Mouse (Mus musculus) neural tube, embryonic 15.5 days (tissue): ENCODE measurements around the gene Dgkd. TPM values are rescaled to one million over a fixed set of nuclear protein-coding genes. Genes with fewer than 3 reads are reported as not detected.

ENCODE experiments used
- ATAC-seq: fragments of 200-750 bp; cut with Nextera tagmentation; 2 replicates; pipeline ENCODE4 v1.8.0; 2017; ENCODE audit warnings: mild to moderate bottlenecking, moderate TSS enrichment, moderate library complexity; ENCODE audit not compliant: low FRiP score
- H3K27ac ChIP-seq: fragments of 300-500 bp; sonication (generic); replicated peaks from 2 replicates; pipeline ENCODE4 v1.5.1; 2015; ENCODE audit warnings: mild to moderate bottlenecking, inconsistent platforms
- H3K27me3 ChIP-seq: fragments of 300-500 bp; sonication (generic); replicated peaks from 2 replicates; pipeline ENCODE4 v1.6.1; 2015; ENCODE audit warnings: inconsistent platforms
- H3K36me3 ChIP-seq: fragments of 300-500 bp; sonication (generic); 2 replicates; pipeline ENCODE4 v1.6.1; 2015; ENCODE audit warnings: inconsistent platforms
- H3K4me1 ChIP-seq: fragments of 300-500 bp; sonication (generic); 2 replicates; pipeline ENCODE4 v1.6.1; 2015; ENCODE audit warnings: inconsistent platforms
- H3K4me2 ChIP-seq: fragments of 300-500 bp; sonication (generic); 2 replicates; pipeline ENCODE4 v1.6.1; 2015; ENCODE audit warnings: inconsistent platforms, mild to moderate bottlenecking, moderate library complexity
- H3K4me3 ChIP-seq: fragments of 300-500 bp; sonication (generic); replicated peaks from 2 replicates; pipeline ENCODE4 v1.5.1; 2015; ENCODE audit warnings: mild to moderate bottlenecking, inconsistent platforms
- H3K9ac ChIP-seq: fragments of 300-500 bp; sonication (generic); replicated peaks from 2 replicates; pipeline ENCODE4 v1.6.1; 2015; ENCODE audit warnings: mild to moderate bottlenecking, inconsistent platforms
- H3K9me3 ChIP-seq: fragments of 300-500 bp; sonication (generic); replicated peaks from 2 replicates; pipeline ENCODE4 v1.6.1; 2016; ENCODE audit warnings: inconsistent platforms
- WGBS: fragments of 180-500 bp; shearing (Covaris S2); methylation state at CpG from one replicate; pipeline ENCODE4 v1.1.7; 2015; ENCODE audit warnings: mixed read lengths; 5-methylcytosine and 5-hydroxymethylcytosine counted together
- polyA plus RNA-seq: library from polyadenylated mRNA; unstranded; fragments of >200 nt; fragmentation: Nextera tagmentation; extraction: Ambion mirVana; gene quantifications from 2 replicates; pipeline ENCODE4 v1.2.1, GENCODE M21; 2015

Dgkd gene
- polyA plus RNA-seq, 1 experiment from 2014 or later: 45.4 TPM

DNA sequence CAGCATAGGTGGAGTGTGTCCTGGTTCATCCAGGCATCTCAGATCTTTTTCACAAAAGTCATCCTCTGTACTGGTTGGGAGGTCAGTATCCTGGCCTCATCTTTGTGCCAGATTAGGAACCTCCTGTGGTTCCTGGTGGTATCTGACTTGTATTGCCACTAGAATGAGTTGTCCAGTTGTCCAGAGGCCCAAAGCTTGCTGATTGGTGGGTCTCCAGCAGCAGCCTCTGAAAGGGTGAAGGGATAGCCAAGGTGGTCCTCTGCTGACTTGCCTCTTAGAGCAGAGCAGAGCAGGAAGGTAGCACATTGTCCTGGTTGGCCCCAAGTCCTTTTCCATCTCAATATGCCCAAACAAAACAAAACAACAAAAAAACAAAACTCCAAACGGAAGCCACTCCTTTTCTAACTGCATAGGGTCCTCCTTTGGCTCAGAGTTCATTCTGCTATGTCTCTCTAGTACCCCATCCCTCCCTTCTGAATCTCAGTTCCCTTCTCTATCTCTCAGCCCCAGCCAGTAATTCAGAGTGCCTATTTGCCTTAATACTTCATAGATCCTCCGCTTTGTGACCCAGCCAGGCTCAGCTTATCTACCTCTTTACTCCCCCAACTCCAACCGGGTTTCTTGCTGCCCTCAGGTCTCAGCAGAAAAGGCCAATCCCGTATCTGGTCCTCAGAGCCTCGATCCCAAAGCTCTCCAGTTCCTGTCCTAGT is 851 bp upstream of the Dgkd start:
- WGBS: 63% methylated on average over 5 of the region's 5 CpGs
- H3K9me3 ChIP-seq: no peaks in the 10 kb centered on the region
- H3K4me1 ChIP-seq: peaks cover 33% of the 10 kb centered on the region
- H3K4me2 ChIP-seq: peak overlapping the region; percentile 91
- H3K4me3 ChIP-seq: peak overlapping the region; percentile 95
- H3K9ac ChIP-seq: no peak overlapping the region
- no peaks in the 10 kb centered on the region for H3K36me3 ChIP-seq
- no peak overlapping the region for H3K27ac ChIP-seq
- H3K27me3 ChIP-seq: no peaks in the 10 kb centered on the region
- no peak for ATAC-seq

DNA sequence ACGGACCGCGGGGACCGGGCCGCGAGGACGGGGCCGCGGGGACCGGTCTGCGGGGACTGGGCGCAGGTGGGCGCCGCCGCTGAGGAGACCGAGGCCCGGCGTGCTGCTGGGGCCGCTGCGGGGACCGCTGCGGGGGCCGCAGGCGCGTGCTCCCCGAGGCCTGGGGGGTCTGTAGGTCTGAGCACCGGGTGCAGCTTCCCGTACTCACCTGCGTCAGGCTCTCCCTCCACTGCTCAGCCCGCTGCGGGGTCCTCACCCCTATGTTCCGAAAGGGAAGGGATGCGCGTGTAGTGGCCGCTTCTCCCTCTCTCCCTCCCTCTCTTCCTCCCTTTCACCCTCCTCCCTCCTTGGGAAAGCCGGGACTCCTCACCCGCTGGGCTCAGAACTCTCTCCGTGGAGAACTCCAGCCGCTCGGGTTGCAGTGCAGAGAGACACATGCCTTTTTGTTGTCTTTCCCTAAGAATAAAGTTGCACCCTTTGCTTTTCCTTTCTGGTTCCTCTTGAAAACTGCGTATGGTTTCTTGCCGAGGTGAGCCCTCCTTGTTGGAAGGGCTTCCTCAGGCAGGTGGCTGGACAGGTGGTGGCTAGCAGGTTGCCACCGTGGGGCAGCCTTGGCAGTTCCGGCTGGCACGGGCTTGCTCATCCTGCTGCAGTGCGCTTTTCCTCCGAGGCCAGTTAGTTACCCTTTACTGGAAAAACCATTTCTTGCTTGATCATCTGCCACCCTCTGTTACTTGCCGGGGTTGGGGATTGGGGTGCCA is 694 bp downstream of the Dgkd start:
- peaks cover 22% of the 10 kb centered on the region for H3K4me1 ChIP-seq
- WGBS: under 1% methylated on average over 37 of the region's 48 CpGs
- peak overlapping the region; percentile 93 for H3K9ac ChIP-seq
- peak overlapping the region; percentile 83 for H3K27ac ChIP-seq
- H3K4me3 ChIP-seq: peak overlapping the region; percentile 95
- H3K27me3 ChIP-seq: no peaks in the 10 kb centered on the region
- peak overlapping the region; percentile 91 for H3K4me2 ChIP-seq
- ATAC-seq: peak; percentile 66
- H3K36me3 ChIP-seq: no peaks in the 10 kb centered on the region
- no peaks in the 10 kb centered on the region for H3K9me3 ChIP-seq

GRCm38 (mm10) chr1:87854411-87854810 is 1.3 kb downstream of the Dgkd start:
- H3K4me3 ChIP-seq: peak overlapping the region; percentile 95
- H3K4me1 ChIP-seq: peaks cover 22% of the 10 kb centered on the region
- WGBS: 7% methylated on average over 6 of the region's 6 CpGs
- H3K9ac ChIP-seq: peak overlapping the region; percentile 93
- H3K27me3 ChIP-seq: no peaks in the 10 kb centered on the region
- peak overlapping the region; percentile 83 for H3K27ac ChIP-seq
- no peak for ATAC-seq
- no peaks in the 10 kb centered on the region for H3K9me3 ChIP-seq
- peak overlapping the region; percentile 91 for H3K4me2 ChIP-seq
- H3K36me3 ChIP-seq: no peaks in the 10 kb centered on the region

- H3K4me3 ChIP-seq: peak overlapping the region; percentile 95
- peak overlapping the region; percentile 93; the same call in 1 of the 2 replicates for H3K9ac ChIP-seq
- H3K36me3 ChIP-seq: no peaks in the 10 kb centered on the region
- peaks cover 22% of the 10 kb centered on the region for H3K4me1 ChIP-seq
- peak overlapping the region; percentile 91 for H3K4me2 ChIP-seq
- ATAC-seq: no peak
- no peaks in the 10 kb centered on the region for H3K27me3 ChIP-seq
- H3K27ac ChIP-seq: no peak overlapping the region
- 26% methylated on average over 2 of the region's 2 CpGs for WGBS
- no peaks in the 10 kb centered on the region for H3K9me3 ChIP-seq
Measured at GRCm38 (mm10) chr1:87854851-87855251, 1.8 kb downstream of the Dgkd start.

GRCm38 (mm10) chr1:87855522-87855921 is 2.4 kb downstream of the Dgkd start:
- H3K36me3 ChIP-seq: no peaks in the 10 kb centered on the region
- H3K9me3 ChIP-seq: no peaks in the 10 kb centered on the region
- peak overlapping the region; percentile 91 for H3K4me2 ChIP-seq
- H3K27ac ChIP-seq: no peak overlapping the region
- H3K4me3 ChIP-seq: no peak overlapping the region
- WGBS: 95% methylated on average over 1 of the region's 1 CpGs
- H3K4me1 ChIP-seq: peaks cover 22% of the 10 kb centered on the region
- H3K27me3 ChIP-seq: no peaks in the 10 kb centered on the region
- no peak overlapping the region for H3K9ac ChIP-seq
- no peak for ATAC-seq

DNA sequence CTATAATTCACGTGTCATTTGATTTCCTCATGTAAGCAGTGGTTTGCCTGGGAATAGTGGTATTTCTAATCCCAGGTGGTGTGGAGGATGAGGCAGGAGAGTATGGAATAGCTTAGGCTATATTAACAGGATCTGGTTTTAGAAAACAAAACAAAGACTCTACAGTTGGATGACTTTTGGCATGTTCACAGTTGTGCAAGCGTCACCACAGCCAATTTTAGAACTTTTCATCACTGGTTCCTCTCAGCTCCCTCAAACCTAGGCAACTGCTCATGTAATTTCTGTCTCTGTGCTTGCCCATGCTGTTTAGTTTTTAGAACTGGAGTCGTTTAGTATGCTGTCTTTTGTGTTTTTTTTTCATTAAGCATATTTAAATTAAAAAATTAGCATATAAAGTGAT is 3.7 kb downstream of the Dgkd start:
- Histone ChIP-seq H3K36me3 (no peaks in the 10 kb centered on the region), H3K4me3 (no peak overlapping the region)
- 82% methylated on average over 3 of the region's 3 CpGs for WGBS

GRCm38 (mm10) chr1:87858031-87858430 is 4.9 kb downstream of the Dgkd start:
- Histone ChIP-seq H3K9me3 (no peaks in the 10 kb centered on the region), H3K36me3 (no peaks in the 10 kb centered on the region), H3K27ac (no peak overlapping the region), H3K27me3 (no peaks in the 10 kb centered on the region), H3K4me2 (no peak overlapping the region), H3K9ac (no peak overlapping the region), H3K4me1 (peaks cover 24% of the 10 kb centered on the region), H3K4me3 (no peak overlapping the region)
- 100% methylated on average over 1 of the region's 1 CpGs for WGBS
- no peak for ATAC-seq

More for the DNA sequence above, 3.7 kb downstream of the Dgkd start:
- Histone ChIP-seq H3K4me2 (no peak overlapping the region), H3K27me3 (no peaks in the 10 kb centered on the region), H3K9ac (no peak overlapping the region), H3K4me1 (peaks cover 22% of the 10 kb centered on the region), H3K9me3 (no peaks in the 10 kb centered on the region), H3K27ac (no peak overlapping the region)
- ATAC-seq: no peak

GRCm38 (mm10) chr1:87858529-87858928 is 5.4 kb downstream of the Dgkd start:
- Histone ChIP-seq H3K9me3 (no peaks in the 10 kb centered on the region), H3K9ac (no peak overlapping the region), H3K4me3 (no peak overlapping the region), H3K27ac (no peak overlapping the region), H3K4me2 (no peak overlapping the region), H3K27me3 (no peaks in the 10 kb centered on the region), H3K36me3 (no peaks in the 10 kb centered on the region), H3K4me1 (peaks cover 24% of the 10 kb centered on the region)
- no peak for ATAC-seq
- 93% methylated on average over 2 of the region's 2 CpGs for WGBS

DNA sequence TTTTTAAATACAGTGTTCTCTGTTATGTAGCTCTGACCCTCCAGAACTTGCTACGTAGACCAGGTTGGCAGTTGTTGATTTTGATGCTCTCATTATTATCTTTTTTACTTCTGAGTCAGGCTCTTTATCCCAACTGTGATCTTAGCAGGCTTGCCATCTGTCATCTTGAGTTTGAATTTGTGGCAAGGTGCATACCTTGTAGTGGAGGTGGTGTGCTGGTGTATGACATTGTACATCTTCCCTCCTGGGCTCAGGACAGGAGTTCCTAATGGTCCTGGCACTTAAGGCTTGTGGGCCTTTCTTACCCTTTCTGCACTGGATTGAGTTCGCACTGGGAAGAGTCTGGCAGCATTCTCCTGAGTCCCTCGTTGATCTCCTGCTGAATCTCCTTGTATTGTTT is 10.5 kb downstream of the Dgkd start:
- Histone ChIP-seq H3K4me3 (no peak overlapping the region), H3K4me2 (no peak overlapping the region), H3K36me3 (no peaks in the 10 kb centered on the region), H3K27me3 (no peaks in the 10 kb centered on the region), H3K9ac (no peak overlapping the region), H3K27ac (no peak overlapping the region), H3K9me3 (no peaks in the 10 kb centered on the region), H3K4me1 (0 out of 2 replicates have a peak, but pooled peaks cover 8% of the 10 kb centered on the region)
- 72% methylated on average over 3 of the region's 3 CpGs for WGBS
- ATAC-seq: no peak

DNA sequence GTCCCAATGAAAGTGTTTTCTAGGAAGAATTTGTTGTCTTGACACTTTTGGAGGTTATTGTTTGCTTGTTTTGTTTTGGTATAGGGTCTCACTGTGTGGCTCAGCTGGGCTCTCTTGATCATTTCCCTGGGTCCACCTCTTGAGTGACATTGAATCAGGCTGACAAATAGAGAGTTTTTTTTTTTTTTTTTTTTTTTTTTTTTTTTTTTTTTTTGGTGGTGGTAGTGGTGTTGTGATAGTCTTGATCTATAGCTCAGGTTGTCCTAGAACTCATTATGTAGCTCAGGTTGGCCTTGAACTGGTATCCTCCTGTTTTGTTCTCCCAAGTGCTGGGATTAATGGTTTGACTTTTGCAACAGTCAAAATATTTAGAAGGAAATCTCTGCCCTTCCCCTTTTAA is 11.8 kb downstream of the Dgkd start:
- Histone ChIP-seq H3K27me3 (no peaks in the 10 kb centered on the region), H3K27ac (no peak overlapping the region), H3K4me3 (no peak overlapping the region), H3K9ac (no peak overlapping the region), H3K9me3 (no peaks in the 10 kb centered on the region), H3K36me3 (no peaks in the 10 kb centered on the region), H3K4me1 (0 out of 2 replicates have a peak, but pooled peaks cover 8% of the 10 kb centered on the region), H3K4me2 (no peak overlapping the region)
- no peak for ATAC-seq

- Histone ChIP-seq H3K4me3 (no peak overlapping the region), H3K9ac (no peak overlapping the region), H3K27ac (no peak overlapping the region), H3K36me3 (no peaks in the 10 kb centered on the region), H3K9me3 (no peaks in the 10 kb centered on the region), H3K27me3 (no peaks in the 10 kb centered on the region), H3K4me1 (0 out of 2 replicates have a peak, but pooled peaks cover 9% of the 10 kb centered on the region), H3K4me2 (no peak overlapping the region)
- no peak for ATAC-seq
- 92% methylated on average over 1 of the region's 1 CpGs for WGBS
Measured at GRCm38 (mm10) chr1:87866672-87867071, 13.6 kb downstream of the Dgkd start.

GRCm38 (mm10) chr1:87871546-87871945 is 18.5 kb downstream of the Dgkd start:
- Histone ChIP-seq H3K4me3 (no peak overlapping the region), H3K4me1 (peaks cover 11% of the 10 kb centered on the region), H3K9me3 (no peaks in the 10 kb centered on the region), H3K27ac (no peak overlapping the region), H3K9ac (no peak overlapping the region), H3K27me3 (no peaks in the 10 kb centered on the region), H3K4me2 (no peak overlapping the region), H3K36me3 (no peaks in the 10 kb centered on the region)
- no peak for ATAC-seq
